Mouse (Mus musculus): ENCODE measurements around the gene Aldh3a1.
"Not testable (repeated sequence)": the region's sequence is repeated elsewhere in the genome, so short reads cannot be mapped to it uniquely, and the experiment has no call there.

Gene Aldh3a1

DNA sequence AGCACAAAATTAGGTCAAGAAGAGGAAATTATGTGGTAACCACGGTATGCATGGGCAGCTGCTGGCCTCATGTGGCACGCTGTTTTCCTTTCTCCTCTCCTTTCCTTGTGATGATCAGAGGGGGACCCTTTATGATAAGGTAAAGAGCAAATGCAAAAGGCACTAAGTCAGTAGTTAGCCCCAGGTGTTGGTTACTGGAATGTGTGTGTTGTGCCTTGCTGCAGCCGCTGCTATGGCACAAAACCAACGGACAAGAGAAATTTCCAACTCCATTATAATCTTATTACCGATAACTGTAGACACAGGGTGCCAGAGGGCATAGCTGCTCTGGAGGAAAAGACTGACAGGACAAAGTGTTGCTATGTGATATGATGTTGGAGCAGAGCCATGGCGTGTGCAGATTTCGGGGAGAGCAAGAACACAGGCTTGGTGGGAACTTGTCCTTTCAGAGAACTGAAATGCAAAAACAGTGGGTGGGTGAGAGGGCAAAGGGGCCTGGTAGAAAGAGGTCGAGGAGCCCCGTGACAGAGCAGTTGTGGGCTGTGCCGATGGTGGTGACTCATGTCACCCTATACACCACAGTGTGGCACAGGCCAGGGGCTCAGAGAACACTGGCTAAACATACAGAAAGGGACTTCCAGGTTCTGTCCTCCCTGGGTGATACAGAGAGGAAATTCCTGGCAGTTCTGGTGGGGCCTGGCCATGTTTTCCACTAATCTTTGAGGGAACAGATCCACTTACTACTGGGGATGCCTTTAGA, at the start of gene Aldh3a1:
Gene Aldh3a1, plus strand, starts transcription at position 51 of the 760 bp plus-strand sequence.
- DNase-seq (ENCODE audit: inconsistent age in 2 of 2, low spot score in 1 of 2) = no peak

DNA sequence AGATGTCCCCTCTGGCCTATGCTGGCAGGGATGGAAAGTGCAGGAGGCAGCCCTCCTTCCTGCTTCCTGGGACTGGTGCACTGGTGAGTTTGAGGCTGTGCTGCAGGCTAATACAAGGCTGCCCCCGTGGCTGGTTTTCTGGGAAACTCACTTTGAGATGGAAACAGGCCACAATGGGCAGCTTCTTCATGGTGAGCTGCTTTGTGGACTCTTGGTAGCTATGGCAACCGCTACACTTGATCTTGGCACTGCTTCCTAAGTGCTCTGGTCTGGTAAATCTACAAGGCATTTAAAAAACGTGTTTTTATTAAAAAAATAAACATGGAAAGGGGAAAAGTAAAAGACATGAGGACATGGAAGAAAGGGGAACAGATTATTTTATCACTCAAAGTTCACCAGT, 49.2 kb upstream of the Aldh3a1 start:
- DNase-seq (ENCODE audit: inconsistent age in 2 of 2, low spot score in 1 of 2) = no peak

DNA sequence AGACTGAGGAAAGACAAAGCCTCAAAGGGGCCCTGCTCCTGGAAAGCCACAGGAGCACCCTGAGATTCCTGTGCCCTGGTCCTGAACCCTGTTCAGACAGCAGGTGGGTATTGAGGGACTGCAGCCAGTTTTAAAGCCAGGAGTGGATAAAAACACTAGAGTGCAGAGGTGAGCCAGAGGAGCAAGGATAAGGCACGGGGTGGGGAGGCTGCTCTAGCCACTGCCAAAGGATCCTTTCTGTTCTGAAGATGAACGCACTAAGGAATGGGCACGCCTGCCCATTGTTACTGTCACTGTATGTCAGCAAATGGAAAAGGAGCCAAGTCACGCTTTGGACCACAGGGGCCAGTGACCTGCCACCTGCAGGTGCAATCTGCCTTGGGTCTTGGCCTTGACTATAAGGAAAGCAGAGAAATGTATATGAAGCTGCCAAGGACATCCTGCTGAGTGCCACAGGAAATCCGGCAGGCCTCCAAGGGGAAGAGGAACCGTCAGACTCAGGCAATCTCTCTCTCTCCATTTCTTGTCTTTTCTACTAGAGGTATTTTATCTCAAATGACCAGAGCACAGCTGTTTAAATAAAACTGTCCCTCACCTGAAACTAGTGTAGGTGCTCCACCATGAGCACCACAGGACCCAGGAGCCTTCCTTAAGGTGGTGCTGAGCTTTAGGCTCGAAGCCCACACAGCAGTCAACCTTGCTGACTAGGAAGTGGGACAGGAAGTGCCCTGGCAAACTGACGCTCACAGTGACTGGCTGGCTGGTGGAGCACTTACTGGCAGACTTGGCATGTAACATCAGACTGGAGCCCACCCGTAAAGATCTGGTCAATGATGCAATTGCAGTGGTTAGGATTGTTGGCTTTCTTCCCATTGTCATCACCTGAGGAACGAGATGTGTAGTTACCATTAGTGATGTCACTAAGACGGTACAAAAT, 47.3 kb upstream of the Aldh3a1 start:
- no peak for DNase-seq (ENCODE audit: inconsistent age in 2 of 2, low spot score in 1 of 2)

DNA sequence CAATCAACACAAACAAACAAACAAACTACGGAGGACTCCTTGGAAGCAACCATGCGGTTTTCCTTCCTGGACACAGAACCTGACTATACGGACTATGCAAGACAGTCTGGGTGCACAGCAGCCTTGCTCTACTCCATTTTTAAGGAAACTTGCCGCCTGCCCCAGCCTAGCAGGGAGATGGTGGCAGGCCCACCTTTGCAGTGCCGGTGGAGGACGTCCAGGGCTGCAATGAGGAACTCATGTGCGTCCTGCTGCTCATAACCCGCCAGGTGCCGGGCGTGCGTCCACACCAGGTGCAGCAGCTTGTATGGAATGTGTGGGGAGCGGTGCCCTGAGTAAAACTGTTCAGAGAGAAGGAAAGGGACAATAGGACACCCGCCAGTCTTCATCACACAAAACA, 46.2 kb upstream of the Aldh3a1 start:
- no peak for DNase-seq (ENCODE audit: inconsistent age in 2 of 2, low spot score in 1 of 2)

DNA sequence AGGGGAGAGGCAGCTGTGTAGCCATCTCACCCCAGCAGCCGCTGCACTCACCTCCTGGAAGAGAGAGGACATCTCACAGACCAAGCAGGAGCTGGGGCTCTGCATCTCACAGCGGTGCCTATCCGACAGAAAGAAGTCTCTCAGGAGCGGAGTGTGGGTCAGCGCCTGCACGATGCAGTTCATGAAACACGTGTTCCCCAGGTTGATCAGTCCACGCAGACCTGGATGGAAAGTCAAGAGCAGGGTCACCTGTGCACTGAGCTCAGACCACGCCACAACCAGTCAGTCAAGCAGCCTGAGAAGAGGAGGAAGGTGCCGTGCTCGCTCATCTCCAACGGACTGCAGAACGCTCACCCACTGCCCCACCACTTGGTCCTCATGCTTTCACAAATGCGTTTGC, 44.6 kb upstream of the Aldh3a1 start:
- no peak for DNase-seq (ENCODE audit: inconsistent age in 2 of 2, low spot score in 1 of 2)

DNA sequence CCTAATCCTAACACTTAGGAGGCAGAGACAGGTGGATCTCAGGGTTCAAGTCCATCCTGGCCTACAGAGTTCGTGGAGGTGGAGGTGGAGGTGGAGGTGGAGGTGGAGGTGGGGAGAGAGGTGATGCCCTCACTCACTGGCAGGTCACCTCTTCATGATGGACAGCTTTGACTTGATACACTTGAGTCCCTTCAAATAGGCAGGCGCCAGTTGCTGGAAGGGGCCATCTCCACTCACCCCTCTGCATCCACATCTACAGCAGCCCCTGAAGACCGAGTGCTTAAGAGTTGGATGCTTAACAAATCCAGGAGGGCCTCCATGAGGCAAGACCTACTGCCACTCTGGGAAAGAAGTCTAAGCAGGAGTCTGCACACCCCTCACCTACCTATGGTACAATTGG, 44.0 kb upstream of the Aldh3a1 start:
- DNase-seq (ENCODE audit: inconsistent age in 2 of 2, low spot score in 1 of 2) = no peak

DNA sequence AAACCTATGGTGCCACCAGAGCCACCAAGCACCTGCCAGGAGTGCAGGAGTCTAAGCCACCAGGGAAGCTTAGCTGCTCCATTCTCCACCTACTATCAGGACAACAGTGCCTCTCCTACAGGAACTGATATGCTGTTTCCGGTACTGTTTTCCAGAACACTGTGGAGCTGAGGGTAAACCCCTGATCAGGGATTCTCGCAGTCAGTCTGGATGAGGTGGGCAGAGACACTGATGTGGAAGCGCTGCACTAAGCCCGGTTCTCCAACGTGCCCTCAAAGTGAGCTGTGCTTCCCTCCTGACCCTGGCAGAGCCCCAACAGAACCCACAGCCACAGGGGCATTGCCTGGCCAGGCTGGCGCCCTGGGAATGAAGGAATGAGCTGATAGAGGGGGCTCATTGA, 43.0 kb upstream of the Aldh3a1 start:
- DNase-seq (ENCODE audit: inconsistent age in 2 of 2, low spot score in 1 of 2) = no peak

DNA sequence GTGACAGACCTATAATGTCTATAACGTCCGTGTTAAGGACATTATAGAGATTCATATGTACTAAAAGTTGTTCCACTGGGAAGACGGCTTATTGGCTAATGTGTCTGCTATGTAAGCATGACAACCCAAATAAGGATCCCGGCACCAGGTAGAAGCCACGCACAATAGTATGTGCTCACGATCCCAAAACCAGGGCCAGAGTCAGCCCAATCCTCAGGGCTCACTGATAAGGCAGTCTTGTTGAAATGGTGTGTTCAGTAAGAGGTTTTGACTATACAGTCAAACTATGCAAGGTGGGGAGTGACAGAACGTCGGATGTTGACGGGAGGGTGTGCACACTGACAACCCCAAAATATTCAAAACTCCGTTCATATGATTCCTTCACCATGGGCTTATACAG, 42.5 kb upstream of the Aldh3a1 start:
- no peak for DNase-seq (ENCODE audit: inconsistent age in 2 of 2, low spot score in 1 of 2)

DNA sequence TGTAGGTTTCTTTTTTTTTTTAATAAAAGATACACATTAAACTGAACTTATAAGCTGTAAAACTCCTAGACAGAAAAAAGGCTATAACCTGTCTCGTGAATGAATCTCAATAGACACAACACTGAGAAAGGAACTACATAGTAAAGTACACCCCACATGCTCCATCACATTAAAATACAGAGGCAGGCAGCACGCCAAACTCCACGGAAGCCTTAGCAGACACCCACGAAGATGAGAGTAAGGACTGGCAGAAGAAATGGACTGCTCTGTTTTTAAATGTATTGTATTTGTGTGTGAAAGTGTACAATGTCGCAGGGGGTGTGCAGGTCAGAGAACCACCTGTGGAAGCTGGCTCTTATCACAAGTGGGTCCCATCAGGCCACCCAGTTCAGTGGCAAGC, 37.2 kb upstream of the Aldh3a1 start:
- DNase-seq (ENCODE audit: inconsistent age in 2 of 2, low spot score in 1 of 2) = no peak

DNA sequence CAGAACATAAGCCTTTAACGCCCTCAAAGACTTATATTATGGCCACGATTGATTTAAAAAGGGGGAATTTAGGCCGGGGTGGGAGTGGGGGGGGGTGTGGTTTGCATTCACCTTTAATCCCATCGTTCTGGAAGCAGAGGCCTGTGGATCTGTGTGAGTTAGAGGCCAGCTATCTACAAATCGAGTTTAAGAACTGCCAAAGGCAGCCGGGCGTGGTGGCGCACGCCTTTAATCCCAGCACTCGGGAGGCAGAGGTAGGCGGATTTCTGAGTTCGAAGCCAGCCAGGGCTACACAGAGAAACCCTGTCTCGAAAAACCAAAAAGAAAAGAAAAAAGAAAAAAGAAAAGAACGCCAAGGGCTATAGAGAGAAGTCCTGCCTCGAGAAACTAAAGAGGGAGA, 33.9 kb upstream of the Aldh3a1 start:
- not testable (repeated sequence) for DNase-seq (ENCODE audit: inconsistent age in 2 of 2, low spot score in 1 of 2)

DNA sequence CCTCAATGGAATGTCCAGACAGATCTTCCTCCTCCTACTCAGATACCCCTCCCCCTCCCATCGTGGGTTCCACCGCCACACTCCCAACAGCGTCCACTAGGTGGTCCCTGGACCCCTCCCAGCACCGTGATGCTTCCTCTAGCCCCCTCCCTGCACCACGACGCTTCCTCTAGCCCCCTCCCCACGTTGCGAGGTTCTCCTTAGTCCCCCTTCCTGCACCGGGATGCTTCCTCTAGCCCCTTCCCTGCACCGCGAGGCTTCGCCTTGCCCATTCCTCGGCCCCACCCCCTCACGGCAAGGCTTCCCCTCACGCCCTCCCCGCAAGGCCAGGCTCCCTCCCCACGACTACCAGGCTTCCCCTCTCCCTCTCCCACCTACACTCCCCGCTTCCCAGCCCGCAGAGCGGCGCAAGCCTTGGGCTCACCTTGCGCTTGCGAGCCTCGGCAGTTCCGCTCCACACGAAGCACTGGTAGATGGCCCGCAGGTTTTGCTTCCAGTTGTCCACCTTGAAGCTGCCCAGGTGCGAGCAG, 33.0 kb upstream of the Aldh3a1 start:
- no peak for DNase-seq (ENCODE audit: inconsistent age in 2 of 2, low spot score in 1 of 2)

DNA sequence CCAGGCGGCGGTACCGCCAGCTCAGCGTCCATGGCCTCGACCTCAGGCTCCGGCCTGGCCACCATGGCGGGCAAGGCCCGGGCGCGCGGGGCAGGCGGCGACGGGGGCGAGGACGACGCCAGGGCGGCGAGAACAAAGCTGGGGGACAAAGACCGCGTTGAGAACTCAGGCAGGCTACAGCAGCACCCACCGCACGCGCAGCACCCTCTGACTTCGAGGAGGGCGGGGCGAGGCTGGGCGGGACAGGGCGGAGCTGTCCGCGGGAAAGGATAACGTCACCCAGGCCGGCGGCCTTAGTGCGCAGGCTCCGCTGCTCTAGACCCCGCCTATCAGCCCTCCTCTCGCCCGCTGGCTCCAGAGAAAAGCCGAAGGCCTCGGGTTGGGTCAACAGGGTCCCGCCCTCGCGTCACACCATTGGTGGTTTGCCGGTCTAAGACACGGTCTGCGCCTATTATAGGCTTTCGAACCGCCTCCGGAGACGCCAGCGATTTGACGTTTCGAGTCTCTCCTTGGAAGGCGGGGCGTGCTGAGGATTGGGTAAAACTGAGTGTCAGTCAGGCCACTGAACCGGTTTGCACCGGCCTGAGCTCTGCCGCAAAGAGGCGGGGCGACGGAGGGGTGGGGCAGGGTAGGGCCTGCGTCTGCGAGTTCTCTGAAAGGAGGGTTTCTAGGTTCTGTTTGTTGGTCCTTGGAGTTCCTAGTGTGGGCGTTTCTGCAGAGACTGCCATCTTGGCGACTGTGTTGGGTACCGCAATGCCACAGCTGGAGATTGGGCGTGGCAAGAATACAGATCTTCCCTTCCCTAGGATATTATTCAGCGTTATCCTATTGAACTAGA, 32.3 kb upstream of the Aldh3a1 start, which contains the start of gene Usp22:
Gene Usp22, minus strand, starts transcription at position 235 of the 838 bp plus-strand sequence.
- peak; percentile 100 for DNase-seq (ENCODE audit: inconsistent age in 2 of 2, low spot score in 1 of 2)

DNA sequence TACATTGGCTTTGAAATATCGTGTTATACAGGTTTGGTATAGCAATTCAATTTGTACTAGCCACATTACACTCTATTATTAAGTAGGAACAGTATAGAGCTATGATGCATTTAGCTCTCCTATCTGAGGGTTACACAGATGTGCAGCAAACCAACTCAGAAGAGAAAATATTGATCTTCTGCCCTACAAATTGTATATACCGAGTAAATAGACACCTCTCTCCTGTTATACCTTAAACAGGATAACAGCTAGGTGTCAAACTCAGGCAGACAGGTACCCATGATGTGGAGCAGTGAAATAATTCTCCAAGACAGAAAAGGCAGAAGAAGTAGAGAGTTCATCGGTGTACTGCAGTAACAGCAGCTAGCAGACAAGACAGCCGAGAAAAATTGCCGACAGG, 31.6 kb upstream of the Aldh3a1 start:
- DNase-seq (ENCODE audit: inconsistent age in 2 of 2, low spot score in 1 of 2) = no peak

DNA sequence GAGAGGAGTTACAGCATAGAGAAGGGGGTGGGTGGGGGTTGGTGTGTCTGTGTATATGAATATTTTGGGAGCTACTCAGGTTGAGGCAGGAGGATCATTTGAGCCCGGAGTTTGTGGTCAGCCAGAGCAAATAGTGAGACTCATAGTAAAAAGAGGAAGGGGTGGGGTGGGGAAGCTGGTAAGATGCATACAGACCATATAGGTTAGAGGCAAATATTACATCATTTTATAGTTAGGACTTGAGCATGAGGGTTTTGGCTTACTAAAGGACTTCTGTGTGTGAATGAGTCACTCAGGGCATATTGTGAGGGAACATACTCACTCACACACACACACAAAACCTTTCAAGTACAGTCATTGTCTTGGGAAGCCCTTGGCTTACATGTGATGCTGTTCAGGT, 31.0 kb upstream of the Aldh3a1 start:
- DNase-seq (ENCODE audit: inconsistent age in 2 of 2, low spot score in 1 of 2) = no peak

DNA sequence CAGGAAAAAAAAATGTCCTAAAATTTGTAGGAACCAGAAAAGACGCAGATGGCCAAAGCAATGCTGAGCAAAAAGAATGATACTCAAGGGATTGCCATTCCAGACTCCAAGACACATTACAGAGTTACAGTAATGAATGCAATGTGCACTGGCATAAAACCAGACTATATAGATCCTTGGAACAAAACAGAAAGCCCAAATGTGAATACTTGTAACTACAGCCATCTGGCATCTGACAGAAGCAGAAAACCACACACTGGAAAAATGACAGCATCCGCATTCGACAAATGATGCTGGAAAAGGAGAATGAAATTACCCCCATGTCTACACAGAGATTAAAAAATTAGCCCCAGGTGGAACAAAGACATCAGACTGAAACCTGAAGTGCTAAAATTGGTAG, 27.0 kb upstream of the Aldh3a1 start:
- DNase-seq (ENCODE audit: inconsistent age in 2 of 2, low spot score in 1 of 2) = no peak

DNA sequence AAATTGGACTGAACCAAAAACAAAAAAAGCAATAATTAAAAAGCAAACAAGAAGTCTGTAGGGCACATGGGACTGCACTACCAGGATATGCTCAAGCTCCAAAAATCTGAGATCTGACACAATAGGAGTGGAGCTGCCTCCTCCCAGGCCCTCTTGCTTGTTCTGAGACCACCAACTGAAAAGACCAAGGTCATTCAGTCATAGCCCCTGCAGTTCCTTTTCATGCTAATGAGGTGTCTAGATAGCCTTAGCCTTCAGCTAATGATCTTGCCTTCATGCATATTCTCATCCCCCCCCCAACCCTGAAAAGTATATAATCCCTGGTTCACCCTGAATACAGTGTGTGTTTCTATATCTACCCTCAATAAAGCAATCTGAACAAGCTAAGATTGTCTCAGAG, 25.7 kb upstream of the Aldh3a1 start:
- DNase-seq (ENCODE audit: inconsistent age in 2 of 2, low spot score in 1 of 2) = no peak

DNA sequence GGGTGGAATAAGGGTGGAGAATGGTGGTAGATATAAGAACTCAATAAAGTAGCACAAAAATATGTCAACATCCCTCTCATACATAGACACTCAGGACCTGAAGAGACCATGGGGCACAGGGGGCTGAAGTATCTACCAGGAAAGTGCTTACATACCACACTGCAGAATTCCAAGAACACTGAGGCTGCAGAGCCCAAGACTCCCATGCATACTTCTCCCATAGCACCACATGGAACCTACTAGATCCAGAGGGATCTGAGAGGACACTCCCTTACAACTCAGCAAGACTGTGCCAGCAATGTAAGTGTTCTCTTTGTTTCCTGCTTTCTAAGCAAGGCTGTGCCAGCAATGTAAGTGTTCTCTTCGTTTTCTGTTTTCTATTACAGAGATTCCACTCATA, 23.5 kb upstream of the Aldh3a1 start:
- DNase-seq (ENCODE audit: inconsistent age in 2 of 2, low spot score in 1 of 2) = no peak

DNA sequence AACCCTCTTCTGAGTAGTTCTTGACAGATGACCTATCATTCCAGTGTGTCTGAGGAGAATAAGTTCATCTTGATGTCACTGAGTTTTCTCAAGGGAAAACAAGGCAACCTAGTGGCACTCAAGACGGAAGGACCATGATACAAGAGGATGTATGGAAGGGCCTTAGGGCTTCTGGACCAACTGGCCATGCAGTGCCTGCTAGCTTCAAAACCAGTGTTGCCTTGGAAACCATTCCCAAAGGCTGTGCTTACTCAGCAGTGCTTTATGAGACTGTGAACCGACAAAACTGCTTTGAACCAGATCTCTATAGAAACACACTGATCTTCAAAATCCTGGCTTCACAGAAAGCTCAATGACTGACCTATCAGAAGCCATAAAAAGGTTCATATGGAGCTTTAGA, 16.6 kb upstream of the Aldh3a1 start:
- no peak for DNase-seq (ENCODE audit: inconsistent age in 2 of 2, low spot score in 1 of 2)

DNA sequence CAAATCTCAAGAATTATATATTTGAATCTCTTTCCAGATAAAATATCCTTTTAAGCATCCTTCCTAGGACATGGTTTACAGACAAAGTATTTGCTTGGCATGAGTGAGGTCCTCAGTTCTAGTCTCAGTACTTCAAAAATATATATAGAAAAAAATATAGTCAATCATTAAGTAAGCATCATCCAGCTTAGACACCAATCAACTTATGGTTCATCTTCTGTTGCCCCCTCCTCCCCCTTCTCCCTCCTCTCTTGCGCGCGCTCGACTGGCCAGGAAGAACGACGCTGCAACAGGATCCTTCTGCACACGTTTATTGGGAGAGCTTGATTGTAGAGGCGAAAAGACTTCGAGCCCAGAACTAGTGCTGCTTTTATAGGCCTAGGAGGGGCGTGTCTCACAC, 15.2 kb upstream of the Aldh3a1 start:
- not testable (repeated sequence) for DNase-seq (ENCODE audit: inconsistent age in 2 of 2, low spot score in 1 of 2)

DNA sequence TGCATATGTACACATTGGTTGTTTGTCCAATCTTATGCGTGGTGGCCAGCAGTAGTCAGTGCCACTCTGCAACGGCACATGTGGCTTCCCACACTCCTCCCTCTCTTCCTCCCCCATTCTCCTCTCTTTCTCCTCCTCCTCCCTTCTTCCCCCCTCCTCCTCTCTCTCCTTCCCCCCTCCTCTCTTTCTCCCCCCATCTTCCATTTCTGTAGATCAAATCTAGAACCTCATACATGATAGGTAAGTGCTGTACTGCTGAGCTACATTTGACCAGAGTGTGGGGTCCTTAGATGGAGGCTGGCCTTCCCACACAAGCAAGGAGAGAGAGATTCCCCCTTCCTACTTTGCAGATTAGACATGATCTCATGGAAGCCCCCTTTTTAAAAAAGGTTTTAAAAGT, 14.6 kb upstream of the Aldh3a1 start:
- no peak for DNase-seq (ENCODE audit: inconsistent age in 2 of 2, low spot score in 1 of 2)

DNA sequence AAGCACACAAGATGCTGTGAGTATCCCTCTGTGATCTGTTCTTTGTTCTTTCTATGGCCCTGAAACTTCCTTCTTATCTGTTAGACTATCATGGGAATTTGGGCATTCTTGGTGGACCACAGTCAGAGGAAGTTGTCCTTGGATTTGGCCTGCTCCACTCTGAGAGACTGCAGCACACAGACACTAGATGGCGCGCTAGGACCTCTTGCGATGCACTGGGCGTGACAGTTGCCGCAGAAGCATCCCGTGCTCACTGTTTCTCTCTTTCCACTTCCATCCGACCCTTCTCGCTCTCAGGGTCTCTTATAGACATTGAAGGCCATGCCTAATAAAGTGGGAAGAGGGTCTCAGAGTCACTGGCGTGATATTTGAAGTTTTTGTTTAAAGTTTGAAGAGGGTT, 13.9 kb upstream of the Aldh3a1 start:
- DNase-seq (ENCODE audit: inconsistent age in 2 of 2, low spot score in 1 of 2) = peak; percentile 75 to 92

Data from adrenal gland, adult (tissue).